Mouse (Mus musculus): Measurements from ENCODE around the gene Uchl3.

The Uchl3 gene

GRCm38 (mm10) chr14:101653581-101654525 lies at the start of gene Uchl3:
Gene Uchl3 (plus strand): TSS chr14:101653967.
- DNase-seq (ENCODE audit: low spot score) = peak; percentile 92

GRCm38 (mm10) chr14:101605843-101606242 lies 47.9 kb upstream of the Uchl3 start:
- DNase-seq (ENCODE audit: low spot score) = no peak

GRCm38 (mm10) chr14:101607631-101608518 lies 45.9 kb upstream of the Uchl3 start:
- no peak for DNase-seq (ENCODE audit: low spot score)

GRCm38 (mm10) chr14:101608519-101609368 lies 45.0 kb upstream of the Uchl3 start, which contains the start of gene Tbc1d4:
Gene Tbc1d4 (minus strand): TSS chr14:101609191.
- peak; percentile 4 for DNase-seq (ENCODE audit: low spot score)

- DNase-seq (ENCODE audit: low spot score) = no peak
These were observed 43.1 kb upstream of the Uchl3 start for GRCm38 (mm10) chr14:101610701-101611100.

GRCm38 (mm10) chr14:101613206-101613605 lies 40.6 kb upstream of the Uchl3 start:
- DNase-seq (ENCODE audit: low spot score) = no peak

GRCm38 (mm10) chr14:101616178-101616577 lies 37.6 kb upstream of the Uchl3 start:
- DNase-seq (ENCODE audit: low spot score) = no peak

- DNase-seq (ENCODE audit: low spot score) = no peak
These were observed 36.1 kb upstream of the Uchl3 start for GRCm38 (mm10) chr14:101617680-101618079.

- no peak for DNase-seq (ENCODE audit: low spot score)
These were observed 23.2 kb upstream of the Uchl3 start for GRCm38 (mm10) chr14:101630548-101630947.

- DNase-seq (ENCODE audit: low spot score) = no peak
These were observed 18.0 kb upstream of the Uchl3 start for GRCm38 (mm10) chr14:101635765-101636164.

GRCm38 (mm10) chr14:101637381-101637780 lies 16.4 kb upstream of the Uchl3 start:
- no peak for DNase-seq (ENCODE audit: low spot score)

- peak; percentile 83 for DNase-seq (ENCODE audit: low spot score)
These were observed 13.5 kb upstream of the Uchl3 start, which contains the start of gene Commd6 for GRCm38 (mm10) chr14:101640153-101640843. Gene Commd6 (minus strand): TSS chr14:101640686.

GRCm38 (mm10) chr14:101644948-101645347 lies 8.8 kb upstream of the Uchl3 start:
- DNase-seq (ENCODE audit: low spot score) = no peak

GRCm38 (mm10) chr14:101650551-101650950 lies 3.2 kb upstream of the Uchl3 start:
- no peak for DNase-seq (ENCODE audit: low spot score)

GRCm38 (mm10) chr14:101652571-101652970 lies 1.2 kb upstream of the Uchl3 start:
- DNase-seq (ENCODE audit: low spot score) = no peak

- DNase-seq (ENCODE audit: low spot score) = no peak
These were observed 751 bp downstream of the Uchl3 start for GRCm38 (mm10) chr14:101654526-101654909.

GRCm38 (mm10) chr14:101656307-101656706 lies 2.5 kb downstream of the Uchl3 start:
- no peak for DNase-seq (ENCODE audit: low spot score)

- no peak for DNase-seq (ENCODE audit: low spot score)
These were observed 8.1 kb downstream of the Uchl3 start for GRCm38 (mm10) chr14:101661654-101662412.

GRCm38 (mm10) chr14:101664274-101664673 lies 10.5 kb downstream of the Uchl3 start:
- DNase-seq (ENCODE audit: low spot score) = no peak

- DNase-seq (ENCODE audit: low spot score) = no peak
These were observed 12.3 kb downstream of the Uchl3 start for GRCm38 (mm10) chr14:101666056-101666455.
